Mouse (Mus musculus): ENCODE measurements at regions not wholly inside any gene's neighbourhood (a gene's known extent, or its start where the extent isn't known, plus 50 kb on each side); places are given as distances from the start of the nearest gene placed in this dataset.

GRCm38 (mm10) chr3:144323524-144323923 lies 118.5 kb upstream of the Lmo4 start:
- DNase-seq, result no peak

GRCm38 (mm10) chr3:144319468-144320205 lies 114.6 kb upstream of the Lmo4 start:
- peak; percentile 26 for DNase-seq

GRCm38 (mm10) chr3:144318761-144319467 lies 113.9 kb upstream of the Lmo4 start:
- peak; percentile 56 for DNase-seq

GRCm38 (mm10) chr3:144310748-144311147 lies 105.7 kb upstream of the Lmo4 start:
- no peak for DNase-seq

GRCm38 (mm10) chr3:144308616-144309015 lies 103.6 kb upstream of the Lmo4 start:
- DNase-seq, result no peak

- DNase-seq, result no peak
Measured at GRCm38 (mm10) chr3:144307557-144307956, 102.5 kb upstream of the Lmo4 start.

GRCm38 (mm10) chr3:144305456-144305855 lies 100.4 kb upstream of the Lmo4 start:
- no peak for DNase-seq

GRCm38 (mm10) chr3:144304924-144305323 lies 99.9 kb upstream of the Lmo4 start:
- DNase-seq, result no peak

- DNase-seq, result no peak
Measured at GRCm38 (mm10) chr3:144302626-144303025, 97.6 kb upstream of the Lmo4 start.

GRCm38 (mm10) chr3:144301068-144301467 lies 96.0 kb upstream of the Lmo4 start:
- DNase-seq, result no peak

GRCm38 (mm10) chr3:144299239-144299638 lies 94.2 kb upstream of the Lmo4 start:
- DNase-seq, result no peak

- DNase-seq, result peak; percentile 29
Measured at GRCm38 (mm10) chr3:144289489-144289888, 84.5 kb upstream of the Lmo4 start.

GRCm38 (mm10) chr3:144286100-144286499 lies 81.1 kb upstream of the Lmo4 start:
- no peak for DNase-seq

GRCm38 (mm10) chr3:144284326-144284725 lies 79.3 kb upstream of the Lmo4 start:
- no peak for DNase-seq

- DNase-seq, result no peak
Measured at GRCm38 (mm10) chr3:144273115-144273514, 68.1 kb upstream of the Lmo4 start.

GRCm38 (mm10) chr3:144270206-144270605 lies 65.2 kb upstream of the Lmo4 start:
- peak; percentile 56 for DNase-seq

GRCm38 (mm10) chr3:144264554-144264953 lies 59.5 kb upstream of the Lmo4 start:
- no peak for DNase-seq

- no peak for DNase-seq
Measured at GRCm38 (mm10) chr3:144260886-144261285, 55.9 kb upstream of the Lmo4 start.

- DNase-seq, result no peak
Measured at GRCm38 (mm10) chr3:144257714-144258517, 52.9 kb upstream of the Lmo4 start.

GRCm38 (mm10) chr3:144257196-144257595 lies 52.2 kb upstream of the Lmo4 start:
- DNase-seq, result no peak

- DNase-seq, result no peak
Measured at GRCm38 (mm10) chr3:144255596-144256550, 50.9 kb upstream of the Lmo4 start.
